ENCODE assay signal across 8 mouse cellular contexts in genomic region chr5:36797291-36797690, GRCm38 (mm10). TPM values are rescaled to one million over a fixed set of nuclear protein-coding genes. Genes with fewer than 3 reads are reported as not detected.
DNase-seq lines count a peak whose midpoint lies in the region; ATAC-seq and TF ChIP-seq lines count a peak whose summit lies in the region.

No protein-coding gene starts in this region.

- no peak for DNase-seq in kidney, postnatal 0 days (ENCODE audit: low spot score)
- DNase-seq in kidney, adult 11 months: no peak
- no peak for DNase-seq in retina, postnatal 1 day
- no peak for DNase-seq in thymus, postnatal 10 days (ENCODE audit: low spot score in 2 of 2)
- DNase-seq in cerebellum, postnatal 10 days: no peak

- no peaks in the 10 kb centered on the region for H3K9me3 ChIP-seq in kidney, postnatal 0 days (replicated peaks; ENCODE audit: low read length)
- H3K9me3 ChIP-seq in hindbrain, embryonic 13.5 days: no peaks in the 10 kb centered on the region
- no peaks in the 10 kb centered on the region for H3K9me3 ChIP-seq in midbrain, embryonic 15.5 days

- H3K36me3 ChIP-seq in kidney, postnatal 0 days (ENCODE audit: insufficient read depth, low read length): 0 out of 2 replicates have a peak, but pooled peaks cover 9% of the 10 kb centered on the region
- H3K36me3 ChIP-seq in hindbrain, embryonic 13.5 days: peaks cover 13% of the 10 kb centered on the region
- 0 out of 2 replicates have a peak, but pooled peaks cover 12% of the 10 kb centered on the region for H3K36me3 ChIP-seq in midbrain, embryonic 15.5 days (replicated peaks)

- H3K27ac ChIP-seq in kidney, postnatal 0 days: no peak overlapping the region
- H3K27ac ChIP-seq in bone marrow macrophage, adult 2 months (ENCODE audit: insufficient read depth, low read depth, low read length): no peak overlapping the region
- H3K27ac ChIP-seq in hindbrain, embryonic 13.5 days: peak overlapping the region; percentile 96; the same call in 1 of the 2 replicates
- no peak overlapping the region for H3K27ac ChIP-seq in midbrain, embryonic 15.5 days

- no peak for TF ChIP-seq CTCF in kidney, postnatal 0 days (IDR thresholded peaks at IDR 0.05; ENCODE audit: low read depth)
- TF ChIP-seq CTCF in bone marrow macrophage, adult 2 months (IDR thresholded peaks at IDR 0.05; ENCODE audit: low read depth, low read length): no peak

- H3K4me1 ChIP-seq in kidney, postnatal 0 days (replicated peaks; ENCODE audit: insufficient read depth, low read length): no peaks in the 10 kb centered on the region
- H3K4me1 ChIP-seq in bone marrow macrophage, adult 2 months (ENCODE audit: control insufficient read depth, insufficient read depth, low read length): peaks cover 21% of the 10 kb centered on the region
- H3K4me1 ChIP-seq in hindbrain, embryonic 13.5 days (replicated peaks): peaks cover 14% of the 10 kb centered on the region
- peaks cover 13% of the 10 kb centered on the region for H3K4me1 ChIP-seq in midbrain, embryonic 15.5 days

- no peak for TF ChIP-seq POLR2A in bone marrow macrophage, adult 2 months (IDR thresholded peaks at IDR 0.05; ENCODE audit: borderline replicate concordance, low read depth, low read length)

- H3K4me3 ChIP-seq in kidney, postnatal 0 days (replicated peaks; ENCODE audit: low read depth, low read length): peak overlapping the region; percentile 68; the same call in 1 of the 2 replicates
- H3K4me3 ChIP-seq in bone marrow macrophage, adult 2 months (ENCODE audit: insufficient read depth, low read length): peak overlapping the region; percentile 70
- H3K4me3 ChIP-seq in hindbrain, embryonic 13.5 days: peak overlapping the region; percentile 68
- peak overlapping the region; percentile 87 for H3K4me3 ChIP-seq in midbrain, embryonic 15.5 days

- H3K4me2 ChIP-seq in kidney, postnatal 0 days (ENCODE audit: low read length): peak overlapping the region; percentile 57; the same call in 1 of the 2 replicates
- H3K4me2 ChIP-seq in hindbrain, embryonic 13.5 days: peak overlapping the region; percentile 60
- peak overlapping the region; percentile 70 for H3K4me2 ChIP-seq in midbrain, embryonic 15.5 days

- 55% methylated on average over 8 of the region's 8 CpGs for WGBS in kidney, postnatal 0 days
- WGBS in hindbrain, embryonic 13.5 days: 59% methylated on average over 8 of the region's 8 CpGs
- WGBS in midbrain, embryonic 15.5 days: 56% methylated on average over 8 of the region's 8 CpGs

- no peak overlapping the region for H3K9ac ChIP-seq in kidney, postnatal 0 days (ENCODE audit: low read depth, low read length)
- peak overlapping the region; percentile 89; the same call in 1 of the 2 replicates for H3K9ac ChIP-seq in hindbrain, embryonic 13.5 days
- no peak overlapping the region; the same call in 1 of the 2 replicates for H3K9ac ChIP-seq in midbrain, embryonic 15.5 days

- no peak for ATAC-seq in kidney, postnatal 0 days (replicated peaks; ENCODE audit: low FRiP score, low read depth)
- ATAC-seq in hindbrain, embryonic 13.5 days (ENCODE audit: low FRiP score): no peak
- peak; percentile 13; the same call in 1 of the 2 replicates for ATAC-seq in midbrain, embryonic 15.5 days (replicated peaks)

- H3K27me3 ChIP-seq in kidney, postnatal 0 days (ENCODE audit: insufficient read depth, low read length): no peaks in the 10 kb centered on the region
- peaks cover 6% of the 10 kb centered on the region; the same call in 1 of the 2 replicates for H3K27me3 ChIP-seq in hindbrain, embryonic 13.5 days
- H3K27me3 ChIP-seq in midbrain, embryonic 15.5 days (replicated peaks): no peaks in the 10 kb centered on the region

RNA-seq across cellular contexts. Expression of gene Mrfap1, which starts 0.7 kb away (rescaled TPM):
- 513 and 542 TPM in 2 replicates for polyA plus RNA-seq in kidney, postnatal 0 days (2015; fragmentation: Nextera tagmentation; extraction: Ambion mirVana)
- 280 and 308 TPM in 2 replicates for polyA plus RNA-seq in bone marrow macrophage, adult 2 months (2012; ENCODE audit: insufficient read depth, insufficient read length, missing spikeins)
- 294 and 302 TPM in 2 replicates for polyA plus RNA-seq in hindbrain, embryonic 13.5 days (2015; fragmentation: Nextera tagmentation; extraction: Ambion mirVana)
- polyA plus RNA-seq in midbrain, embryonic 15.5 days (2015; fragmentation: Nextera tagmentation; extraction: Ambion mirVana): 289 and 308 TPM in 2 replicates

RNA-seq across cellular contexts. Expression of gene Man2b2, which starts 33.2 kb away (rescaled TPM):
- 16.5 and 17.6 TPM in 2 replicates for polyA plus RNA-seq in kidney, postnatal 0 days (2015; fragmentation: Nextera tagmentation; extraction: Ambion mirVana)
- 86.1 and 111 TPM in 2 replicates for polyA plus RNA-seq in bone marrow macrophage, adult 2 months (2012; ENCODE audit: insufficient read depth, insufficient read length, missing spikeins)
- polyA plus RNA-seq in hindbrain, embryonic 13.5 days (2015; fragmentation: Nextera tagmentation; extraction: Ambion mirVana): 12.1 and 12.3 TPM in 2 replicates
- 11.7 and 13.1 TPM in 2 replicates for polyA plus RNA-seq in midbrain, embryonic 15.5 days (2015; fragmentation: Nextera tagmentation; extraction: Ambion mirVana)

RNA-seq across cellular contexts. Expression of gene Bloc1s4, which starts 48.8 kb away (rescaled TPM):
- polyA plus RNA-seq in kidney, postnatal 0 days (2015; fragmentation: Nextera tagmentation; extraction: Ambion mirVana): 31.1 and 33.7 TPM in 2 replicates
- polyA plus RNA-seq in bone marrow macrophage, adult 2 months (2012; ENCODE audit: insufficient read depth, insufficient read length, missing spikeins): 16.8 and 16.9 TPM in 2 replicates
- polyA plus RNA-seq in hindbrain, embryonic 13.5 days (2015; fragmentation: Nextera tagmentation; extraction: Ambion mirVana): 25.2 and 27.1 TPM in 2 replicates
- polyA plus RNA-seq in midbrain, embryonic 15.5 days (2015; fragmentation: Nextera tagmentation; extraction: Ambion mirVana): 27.9 and 31.3 TPM in 2 replicates
